Mouse (Mus musculus) gastrocnemius, adult 18-20 months (tissue): ENCODE results near the gene Ttc24. TPM values are rescaled to one million over a fixed set of nuclear protein-coding genes. Genes with fewer than 3 reads are reported as not detected.
A peak's percentile ranks its signal among the peaks of the same experiment; 100 is the strongest.

Experiments used
- DNase-seq: peaks from one replicate; pipeline ENCODE4 v3.0.0; 2021; ENCODE audit warnings: low spot score
- long read RNA-seq, 2 experiments: library from polyadenylated mRNA; stranded (forward); transcript quantifications; one replicate each; pipeline ENCODE4 v2.0.0; 2021
- total RNA-seq, 2 experiments: library from RNA; stranded (reverse); gene quantifications; 2 replicates each; pipeline ENCODE4 v1.2.3; 2021

Ttc24 gene
- not detected for total RNA-seq
- long read RNA-seq, experiment 1, result 0 reads
- long read RNA-seq, experiment 2, result 0 reads

DNA sequence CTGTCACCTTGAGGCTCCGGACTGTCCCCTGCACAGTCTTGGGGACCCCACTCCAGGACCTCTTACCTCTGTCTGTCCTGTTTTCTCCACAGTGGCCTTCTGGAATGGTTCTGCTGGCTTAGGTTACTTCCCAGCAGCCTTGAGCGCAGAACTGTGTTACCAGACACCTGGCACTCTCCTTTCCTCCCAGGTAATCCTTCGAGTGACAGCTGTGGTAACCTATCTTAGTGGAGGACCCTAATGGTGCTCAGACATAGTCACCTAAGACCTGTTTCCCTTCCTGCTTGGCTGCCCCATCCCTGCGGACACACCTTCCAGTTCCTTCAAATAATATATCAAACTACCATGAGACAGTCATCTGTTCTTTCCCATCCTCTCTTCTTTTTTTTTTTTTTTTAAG lies at the start of gene Ttc24:
TSS of gene Ttc24 (minus strand) at position 101 of the 400 bp plus-strand sequence.
- no peak for DNase-seq

- no peak for DNase-seq
Measured at GRCm38 (mm10) chr3:88127636-88128035, 49.5 kb upstream of the Ttc24 start.

DNA sequence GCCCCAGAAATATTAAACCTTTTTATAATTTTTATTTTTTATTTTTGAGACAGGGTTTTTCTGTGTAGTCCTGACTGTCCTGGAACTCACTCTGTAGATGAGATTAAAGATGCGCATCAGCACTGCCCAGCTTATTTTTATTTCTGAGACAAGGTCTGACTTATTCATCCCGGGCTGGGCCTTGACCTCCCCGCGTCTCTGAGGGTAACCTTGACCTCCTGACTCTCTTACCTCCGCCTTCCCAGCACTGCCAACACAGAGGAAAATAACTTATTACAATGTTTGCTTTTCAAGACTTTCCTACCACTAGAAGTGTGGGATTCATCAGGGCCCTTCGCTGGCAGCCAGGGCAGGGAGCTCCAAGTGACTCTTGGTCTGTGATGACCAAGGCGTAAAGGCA lies 48.1 kb upstream of the Ttc24 start:
- DNase-seq, result no peak

- no peak for DNase-seq
Measured at GRCm38 (mm10) chr3:88125195-88125594, 47.1 kb upstream of the Ttc24 start.

GRCm38 (mm10) chr3:88121164-88122131 lies 43.3 kb upstream of the Ttc24 start:
- no peak for DNase-seq

DNA sequence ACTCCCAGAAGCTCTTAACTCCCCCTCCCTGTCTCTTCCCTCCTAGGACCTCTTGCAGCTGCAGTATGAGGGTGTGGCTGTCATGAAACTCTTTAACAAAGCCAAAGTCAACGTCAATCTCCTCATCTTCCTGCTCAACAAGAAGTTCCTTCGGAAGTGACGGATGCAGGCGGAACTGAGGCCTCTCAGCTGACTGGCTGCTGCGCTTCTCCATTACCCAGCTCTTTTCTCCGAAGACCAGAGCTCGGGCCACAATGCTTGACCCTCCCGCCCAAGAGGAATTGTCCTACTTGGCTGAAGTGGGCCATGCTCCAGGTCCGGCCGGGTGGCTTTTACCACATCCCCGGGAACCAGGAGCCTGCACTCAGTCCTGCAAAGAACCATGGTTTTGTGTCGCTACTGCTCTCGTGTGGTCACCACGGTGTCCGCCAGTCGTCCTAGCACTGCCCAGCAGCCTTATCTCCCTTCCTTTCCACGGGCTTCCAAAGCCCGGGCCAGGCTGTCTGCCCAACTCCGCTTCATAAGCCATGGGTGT lies 42.1 kb upstream of the Ttc24 start:
- peak; percentile 40 for DNase-seq

DNA sequence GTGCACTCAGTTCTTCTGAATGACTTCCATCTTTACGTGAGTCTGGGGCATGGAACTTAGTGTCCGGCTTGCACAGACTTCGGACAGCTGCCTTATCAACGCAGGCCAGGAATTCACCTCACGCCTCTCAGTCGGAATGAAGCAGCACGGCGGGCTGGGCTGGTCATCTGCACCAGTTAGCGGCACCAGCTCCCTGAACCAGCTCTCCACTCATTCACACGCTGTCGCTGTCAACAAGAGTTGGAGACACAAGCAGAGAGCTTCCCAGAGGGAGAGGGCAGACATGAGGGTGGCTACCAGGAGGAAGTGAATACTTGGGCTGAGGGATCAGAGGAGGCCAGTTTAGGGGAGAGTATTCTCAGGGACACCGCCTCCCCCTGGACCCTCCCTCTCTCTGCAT lies 36.3 kb upstream of the Ttc24 start:
- no peak for DNase-seq

- no peak for DNase-seq
Measured at GRCm38 (mm10) chr3:88109126-88109525, 31.0 kb upstream of the Ttc24 start.

DNA sequence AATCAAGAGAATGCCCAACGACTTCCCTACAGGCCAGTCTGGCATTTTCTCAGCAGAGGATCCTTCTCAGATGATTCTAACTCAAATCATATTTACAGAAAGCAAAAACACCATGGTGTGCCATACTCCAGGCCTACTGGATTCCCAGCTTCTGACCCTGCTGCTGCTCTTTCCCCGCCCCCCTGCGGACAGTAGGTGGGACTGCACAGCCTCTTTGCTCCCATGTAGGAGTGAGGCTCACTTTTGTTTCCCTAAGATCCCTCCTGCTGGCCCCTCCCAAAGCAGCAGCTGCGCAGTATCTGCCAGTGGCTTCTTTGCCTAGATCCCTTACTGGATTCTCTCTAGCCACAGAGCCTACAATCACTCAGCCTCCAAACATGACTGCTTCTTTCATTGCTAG lies 28.0 kb upstream of the Ttc24 start:
- no peak for DNase-seq

DNA sequence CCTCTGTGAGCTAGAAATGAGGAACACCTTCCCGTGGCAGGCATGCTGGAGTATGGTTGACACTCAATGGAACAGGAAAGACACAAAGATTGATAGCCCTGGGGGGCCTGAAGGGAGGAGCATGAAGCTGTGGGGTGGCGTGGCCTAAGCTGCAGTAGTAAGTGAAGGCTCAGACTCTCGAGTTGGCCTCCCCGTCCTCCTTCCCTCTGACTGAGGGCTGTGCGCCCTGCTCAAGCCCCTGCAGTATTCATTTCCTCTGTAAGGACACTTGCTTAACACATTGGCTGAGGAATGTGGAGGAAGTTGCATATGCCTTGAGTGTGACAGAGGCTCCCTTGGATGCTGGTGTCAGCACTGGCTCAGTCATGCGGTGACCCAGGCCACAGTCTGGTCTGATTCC lies 24.5 kb upstream of the Ttc24 start:
- DNase-seq, result no peak

GRCm38 (mm10) chr3:88102196-88102595 lies 24.1 kb upstream of the Ttc24 start:
- no peak for DNase-seq

DNA sequence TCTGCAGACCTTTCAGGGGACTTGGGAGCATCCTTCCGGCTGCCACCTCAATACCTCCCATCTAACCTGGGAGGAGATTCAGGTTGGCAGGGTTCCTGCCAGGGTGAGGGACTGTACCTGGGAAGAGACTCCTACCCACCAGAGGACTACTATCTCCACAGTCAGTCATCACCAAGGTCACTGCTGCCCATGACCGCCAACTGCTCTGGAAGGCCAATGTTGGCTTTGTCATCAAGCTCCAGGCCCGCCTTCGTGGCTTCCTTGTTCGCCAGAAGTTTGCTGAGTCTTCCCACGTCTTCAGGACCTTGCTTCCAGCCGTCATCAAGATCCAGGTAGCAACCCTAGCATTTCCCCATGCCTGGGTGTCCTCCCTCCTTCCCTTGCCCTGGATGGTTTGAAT lies 23.6 kb upstream of the Ttc24 start:
- no peak for DNase-seq

DNA sequence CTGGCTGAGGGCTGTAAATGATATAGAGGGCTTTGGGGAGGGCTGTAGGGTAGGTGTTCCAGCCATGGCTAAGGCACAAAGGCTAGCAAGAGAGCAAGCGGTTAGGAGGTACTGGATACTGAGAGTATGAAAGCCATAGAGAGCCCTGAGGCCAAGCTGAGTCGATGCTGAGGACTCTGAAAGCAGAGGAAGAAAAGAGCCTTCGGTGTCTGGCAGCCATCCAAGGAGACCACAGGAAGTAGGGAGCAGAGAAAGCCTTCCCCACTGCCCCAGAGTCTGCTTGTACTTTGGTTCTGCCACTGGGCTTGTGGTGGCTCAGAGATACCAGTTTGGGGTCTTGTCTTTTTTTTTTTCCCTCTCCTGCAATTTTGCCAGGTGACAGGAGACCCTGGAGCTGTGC lies 22.1 kb upstream of the Ttc24 start:
- DNase-seq, result no peak

DNA sequence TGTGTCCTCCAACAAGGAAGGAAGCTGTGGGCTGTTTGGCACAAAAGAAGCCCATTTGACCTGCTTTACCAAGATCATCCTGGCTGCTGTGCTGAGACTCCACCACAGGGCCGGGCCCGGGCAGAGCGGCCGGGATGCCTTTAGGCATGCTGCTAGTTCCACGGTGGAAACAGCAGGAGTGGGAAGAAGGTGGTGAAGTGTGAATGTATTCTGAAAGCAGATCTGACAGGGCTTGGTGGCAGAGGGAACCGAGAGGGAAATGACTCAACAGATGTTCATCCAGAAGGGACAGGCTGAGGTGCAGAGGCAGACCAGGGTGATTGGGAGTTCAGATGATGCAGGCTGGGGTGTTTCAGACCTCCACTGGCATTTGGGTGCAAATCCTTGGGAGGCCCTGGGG lies 19.6 kb upstream of the Ttc24 start:
- no peak for DNase-seq

GRCm38 (mm10) chr3:88094126-88094525 lies 16.0 kb upstream of the Ttc24 start:
- no peak for DNase-seq

GRCm38 (mm10) chr3:88090616-88091015 lies 12.5 kb upstream of the Ttc24 start:
- no peak for DNase-seq

DNA sequence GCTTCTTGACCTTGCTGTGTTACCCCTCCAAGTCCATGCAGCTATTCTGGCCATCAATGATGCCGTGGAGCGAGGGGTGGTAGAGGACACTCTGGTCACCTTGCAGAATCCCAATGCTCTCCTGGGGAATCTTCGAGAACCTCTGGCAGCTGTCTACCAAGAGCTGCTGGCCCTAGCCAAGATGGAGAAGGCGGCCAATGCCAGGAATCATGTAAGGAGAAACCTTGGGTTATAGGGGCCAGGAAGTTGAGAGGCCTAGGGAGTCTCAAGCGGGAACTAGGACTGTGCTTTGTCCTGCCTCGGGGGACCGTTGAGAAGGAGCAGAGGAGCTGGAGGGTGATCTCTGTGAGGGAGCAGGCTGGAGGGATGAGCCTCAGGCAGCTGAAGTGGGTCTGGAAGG lies 12.0 kb upstream of the Ttc24 start:
- DNase-seq, result peak; percentile 50

DNA sequence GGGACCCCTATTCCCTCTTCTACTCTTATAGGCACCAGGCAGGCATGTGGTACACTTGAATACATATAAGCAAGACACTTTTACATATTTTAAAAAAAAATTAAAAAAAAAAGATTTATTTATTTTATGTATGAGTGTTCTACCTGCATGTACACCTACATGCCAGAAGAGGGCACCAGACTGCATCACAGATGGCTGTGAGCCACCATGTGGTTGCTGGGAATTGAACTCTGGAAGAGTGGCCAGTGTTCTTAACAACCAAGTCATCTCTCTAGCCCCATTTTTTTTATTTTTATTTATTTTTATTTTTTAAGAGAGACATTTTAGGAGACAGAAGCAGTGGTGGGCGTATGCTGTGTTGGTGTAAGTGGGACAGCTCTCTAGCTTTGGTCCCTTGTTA lies 9.6 kb upstream of the Ttc24 start:
- DNase-seq, result no peak

- DNase-seq, result no peak
Measured at GRCm38 (mm10) chr3:88085459-88085858, 7.4 kb upstream of the Ttc24 start.

GRCm38 (mm10) chr3:88084001-88084400 lies 5.9 kb upstream of the Ttc24 start:
- DNase-seq, result no peak

- DNase-seq, result no peak
Measured at GRCm38 (mm10) chr3:88082663-88083062, 4.6 kb upstream of the Ttc24 start.

GRCm38 (mm10) chr3:88082224-88082618 lies 4.1 kb upstream of the Ttc24 start:
- no peak for DNase-seq
